Mouse (Mus musculus) hindbrain, embryonic 13.5 days (tissue): ENCODE data around the gene Sesn2. TPM values are rescaled to one million over a fixed set of nuclear protein-coding genes. Genes with fewer than 3 reads are reported as not detected.

Experiments
- ATAC-seq: fragments of 200-750 bp; cut with Nextera tagmentation; 2 replicates; pipeline ENCODE4 v1.8.0; 2017; ENCODE audit warnings: moderate TSS enrichment; ENCODE audit not compliant: low FRiP score
- H3K27ac ChIP-seq: fragments of 300-500 bp; sonication (generic); 2 replicates; pipeline ENCODE4 v1.5.1; 2015; ENCODE audit warnings: inconsistent platforms, mild to moderate bottlenecking, moderate library complexity
- H3K27me3 ChIP-seq: fragments of 300-500 bp; sonication (generic); 2 replicates; pipeline ENCODE4 v1.6.1; 2015; ENCODE audit warnings: mild to moderate bottlenecking, inconsistent platforms
- H3K36me3 ChIP-seq: fragments of 300-500 bp; sonication (generic); 2 replicates; pipeline ENCODE4 v1.6.1; 2015; ENCODE audit warnings: mild to moderate bottlenecking, inconsistent platforms
- H3K4me1 ChIP-seq: fragments of 300-500 bp; sonication (generic); replicated peaks from 2 replicates; pipeline ENCODE4 v1.6.1; 2015; ENCODE audit warnings: inconsistent platforms
- H3K4me2 ChIP-seq: fragments of 300-500 bp; sonication (generic); 2 replicates; pipeline ENCODE4 v1.6.1; 2015; ENCODE audit warnings: inconsistent platforms, mild to moderate bottlenecking, moderate library complexity
- H3K4me3 ChIP-seq: fragments of 300-500 bp; sonication (generic); 2 replicates; pipeline ENCODE4 v1.5.1; 2015; ENCODE audit warnings: mild to moderate bottlenecking, inconsistent platforms
- H3K9ac ChIP-seq: fragments of 300-500 bp; sonication (generic); 2 replicates; pipeline ENCODE4 v1.6.1; 2015; ENCODE audit warnings: mild to moderate bottlenecking, inconsistent platforms
- H3K9me3 ChIP-seq: fragments of 300-500 bp; sonication (generic); 2 replicates; pipeline ENCODE4 v1.6.1; 2016; ENCODE audit warnings: inconsistent platforms
- WGBS: fragments of 180-500 bp; shearing (Covaris S2); methylation state at CpG from one replicate; pipeline ENCODE4 v1.1.7; 2015; 5-methylcytosine and 5-hydroxymethylcytosine counted together
- polyA plus RNA-seq: library from polyadenylated mRNA; unstranded; fragments of >200 nt; fragmentation: Nextera tagmentation; extraction: Ambion mirVana; gene quantifications from 2 replicates; pipeline ENCODE4 v1.2.1, GENCODE M21; 2015

Gene Sesn2
- polyA plus RNA-seq, 1 experiment from 2014 or later: 8.1 TPM

- ATAC-seq: peak; percentile 44
- peak overlapping the region; percentile 40; the same call in 1 of the 2 replicates for H3K27ac ChIP-seq
- WGBS: 0% methylated on average over 5 of the region's 5 CpGs
Measured at GRCm38 (mm10) chr4:132464255-132464613, 46.1 kb downstream of the Sesn2 start.

GRCm38 (mm10) chr4:132463430-132464254 is 46.7 kb downstream of the Sesn2 start, which contains the start of gene Med18:
Med18 (minus strand) TSS chr4:132463921.
- Histone ChIP-seq H3K4me2 (peak within 1 kb of the TSS; percentile 91), H3K4me3 (peak within 1 kb of the TSS; percentile 89), H3K27ac (peak within 1 kb of the TSS; percentile 40), H3K27me3 (no peaks in the 10 kb centered on the region), H3K9me3 (no peaks in the 10 kb centered on the region), H3K36me3 (peaks cover 21% of the 10 kb centered on the region), H3K9ac (peak within 1 kb of the TSS; percentile 84), H3K4me1 (peaks cover 25% of the 10 kb centered on the region)
- WGBS: under 1% methylated on average over 44 of the region's 44 CpGs
- peak; percentile 96 for ATAC-seq

More at GRCm38 (mm10) chr4:132464255-132464613, 46.1 kb downstream of the Sesn2 start:
- Histone ChIP-seq H3K9ac (peak overlapping the region; percentile 84), H3K4me2 (peak overlapping the region; percentile 91), H3K4me3 (peak overlapping the region; percentile 89), H3K27me3 (no peaks in the 10 kb centered on the region), H3K36me3 (peaks cover 18% of the 10 kb centered on the region), H3K9me3 (no peaks in the 10 kb centered on the region), H3K4me1 (peaks cover 25% of the 10 kb centered on the region)

DNA sequence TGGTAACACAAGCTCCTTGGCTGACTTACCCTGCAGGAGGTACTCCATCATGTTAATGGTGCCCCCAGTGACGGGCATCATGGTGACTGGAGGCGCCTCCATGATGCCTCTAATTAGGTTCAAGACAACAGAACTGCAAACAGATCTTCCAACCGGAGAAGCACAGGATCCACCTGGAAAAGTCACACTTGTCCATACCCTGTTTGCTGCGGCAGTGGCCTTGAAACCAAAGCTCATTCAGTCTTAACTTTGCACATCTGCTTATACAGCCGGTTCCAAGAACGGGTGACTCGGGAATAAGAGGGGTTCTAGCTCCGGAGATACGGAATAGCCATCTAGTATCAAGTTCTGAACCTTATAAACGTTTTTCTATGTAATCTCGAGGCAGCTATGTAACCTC is 47.5 kb downstream of the Sesn2 start:
- Histone ChIP-seq H3K9me3 (no peaks in the 10 kb centered on the region), H3K4me2 (peak overlapping the region; percentile 91), H3K36me3 (peaks cover 28% of the 10 kb centered on the region), H3K9ac (peak overlapping the region; percentile 84), H3K27ac (no peak overlapping the region), H3K4me1 (peaks cover 25% of the 10 kb centered on the region), H3K4me3 (peak overlapping the region; percentile 89), H3K27me3 (no peaks in the 10 kb centered on the region)
- ATAC-seq: no peak
- WGBS: 18% methylated on average over 11 of the region's 11 CpGs

- Histone ChIP-seq H3K27me3 (no peaks in the 10 kb centered on the region), H3K27ac (no peak overlapping the region), H3K9me3 (no peaks in the 10 kb centered on the region), H3K36me3 (peaks cover 38% of the 10 kb centered on the region), H3K4me3 (no peak overlapping the region), H3K4me2 (no peak overlapping the region), H3K4me1 (peaks cover 25% of the 10 kb centered on the region), H3K9ac (no peak overlapping the region)
- WGBS: 86% methylated on average over 8 of the region's 8 CpGs
- no peak for ATAC-seq
Measured at GRCm38 (mm10) chr4:132460225-132460624, 50.1 kb downstream of the Sesn2 start.

GRCm38 (mm10) chr4:132455561-132455960 is 54.7 kb downstream of the Sesn2 start:
- Histone ChIP-seq H3K27me3 (no peaks in the 10 kb centered on the region), H3K9me3 (no peaks in the 10 kb centered on the region), H3K4me2 (no peak overlapping the region), H3K4me1 (no peaks in the 10 kb centered on the region), H3K9ac (no peak overlapping the region), H3K27ac (no peak overlapping the region), H3K36me3 (peaks cover 33% of the 10 kb centered on the region), H3K4me3 (no peak overlapping the region)
- 94% methylated on average over 6 of the region's 6 CpGs for WGBS
- ATAC-seq: no peak

- no peaks in the 10 kb centered on the region for H3K27me3 ChIP-seq
- H3K36me3 ChIP-seq: peaks cover 29% of the 10 kb centered on the region
- H3K9me3 ChIP-seq: no peaks in the 10 kb centered on the region
- H3K4me1 ChIP-seq: no peaks in the 10 kb centered on the region
- no peak overlapping the region for H3K9ac ChIP-seq
- ATAC-seq: no peak
- WGBS: 91% methylated on average over 3 of the region's 3 CpGs
- H3K4me3 ChIP-seq: no peak overlapping the region
- H3K27ac ChIP-seq: no peak overlapping the region
- no peak overlapping the region for H3K4me2 ChIP-seq
Measured at GRCm38 (mm10) chr4:132455146-132455545, 55.2 kb downstream of the Sesn2 start.

DNA sequence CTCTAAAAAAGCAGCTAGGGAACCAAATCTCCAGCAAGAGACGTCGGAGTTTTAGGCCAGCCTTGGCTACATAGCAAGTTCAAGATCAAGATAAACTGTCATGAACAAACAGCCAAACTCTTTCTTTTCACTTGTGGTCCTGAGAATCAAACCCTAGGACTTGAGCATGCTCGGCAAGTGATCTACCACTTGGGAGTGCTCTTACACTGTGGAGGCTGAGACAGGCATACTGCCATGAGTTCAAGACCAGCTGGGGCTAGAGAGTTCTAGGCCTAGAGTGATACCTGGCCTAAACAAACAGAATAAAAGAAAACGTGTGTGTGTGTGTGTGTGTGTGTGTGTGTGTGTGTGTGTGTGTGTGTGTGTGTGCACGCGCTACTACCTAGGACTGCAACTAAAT is 56.1 kb downstream of the Sesn2 start:
- Histone ChIP-seq H3K4me3 (no peak overlapping the region), H3K4me1 (no peaks in the 10 kb centered on the region)

GRCm38 (mm10) chr4:132449778-132450177 is 60.5 kb downstream of the Sesn2 start:
- Histone ChIP-seq H3K27ac (no peak overlapping the region), H3K27me3 (no peaks in the 10 kb centered on the region), H3K9ac (no peak overlapping the region), H3K4me1 (no peaks in the 10 kb centered on the region), H3K4me2 (no peak overlapping the region), H3K4me3 (no peak overlapping the region), H3K36me3 (no peaks in the 10 kb centered on the region), H3K9me3 (no peaks in the 10 kb centered on the region)
- ATAC-seq: no peak
- WGBS: 89% methylated on average over 3 of the region's 3 CpGs

More for the DNA sequence above, 56.1 kb downstream of the Sesn2 start:
- no peaks in the 10 kb centered on the region for H3K27me3 ChIP-seq
- no peak for ATAC-seq
- 85% methylated on average over 6 of the region's 6 CpGs for WGBS
- no peak overlapping the region for H3K9ac ChIP-seq
- peaks cover 19% of the 10 kb centered on the region for H3K36me3 ChIP-seq
- H3K9me3 ChIP-seq: no peaks in the 10 kb centered on the region
- no peak overlapping the region for H3K4me2 ChIP-seq
- no peak overlapping the region for H3K27ac ChIP-seq

DNA sequence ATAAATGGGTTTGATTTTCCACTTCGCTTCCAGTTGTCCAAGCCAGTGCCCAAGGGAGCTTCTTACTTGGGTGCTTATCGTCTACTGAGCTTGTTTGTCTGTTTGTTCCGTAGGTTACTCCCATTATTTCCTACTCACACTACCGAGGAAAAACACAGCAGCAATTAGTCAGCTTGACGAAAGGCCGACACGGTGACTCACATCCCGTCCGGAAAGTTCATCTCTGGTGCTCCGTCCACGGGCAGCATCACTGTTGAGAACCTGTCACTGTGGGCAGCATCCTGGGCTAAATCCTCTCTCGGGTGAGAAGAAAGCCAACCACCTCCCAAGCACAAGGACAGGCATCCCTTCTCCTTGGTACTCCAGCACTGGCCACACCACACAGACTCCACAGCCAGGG is 64.2 kb downstream of the Sesn2 start:
- no peak overlapping the region for H3K27ac ChIP-seq
- H3K9me3 ChIP-seq: no peaks in the 10 kb centered on the region
- H3K36me3 ChIP-seq: no peaks in the 10 kb centered on the region
- WGBS: 84% methylated on average over 12 of the region's 12 CpGs
- H3K4me1 ChIP-seq: no peaks in the 10 kb centered on the region
- no peaks in the 10 kb centered on the region for H3K27me3 ChIP-seq
- no peak overlapping the region for H3K9ac ChIP-seq
- no peak overlapping the region for H3K4me2 ChIP-seq
- ATAC-seq: no peak
- no peak overlapping the region for H3K4me3 ChIP-seq

- Histone ChIP-seq H3K9me3 (no peaks in the 10 kb centered on the region), H3K9ac (no peak overlapping the region), H3K4me3 (no peak overlapping the region), H3K27ac (no peak overlapping the region), H3K4me1 (no peaks in the 10 kb centered on the region), H3K27me3 (no peaks in the 10 kb centered on the region), H3K36me3 (no peaks in the 10 kb centered on the region), H3K4me2 (no peak overlapping the region)
- WGBS: 88% methylated on average over 8 of the region's 8 CpGs
- no peak for ATAC-seq
Measured at GRCm38 (mm10) chr4:132444516-132444915, 65.8 kb downstream of the Sesn2 start.

Other genes starting within 250 kb of the Sesn2 start
- 47.1 and 48.7 TPM in 2 replicates for gene Gmeb1, start 248.9 kb downstream of the Sesn2 start, polyA plus RNA-seq
- 44.6 and 49.0 TPM in 2 replicates for gene Taf12, start 236.1 kb downstream of the Sesn2 start, polyA plus RNA-seq
- gene Rab42, start 207.1 kb downstream of the Sesn2 start, polyA plus RNA-seq: 0.80 and 0.84 TPM in 2 replicates
- gene Trnau1ap, start 181.0 kb downstream of the Sesn2 start, polyA plus RNA-seq: 75.7 and 80.9 TPM in 2 replicates
- gene Rcc1, start 156.9 kb downstream of the Sesn2 start, polyA plus RNA-seq: 37.2 and 42.1 TPM in 2 replicates
- 10.5 and 11.5 TPM in 2 replicates for gene Phactr4, start 88.0 kb downstream of the Sesn2 start, polyA plus RNA-seq
- 18.5 and 20.6 TPM in 2 replicates for gene Med18, start 46.6 kb downstream of the Sesn2 start, polyA plus RNA-seq
- 1,428 and 1,433 TPM in 2 replicates for gene Atpif1, start 23.2 kb upstream of the Sesn2 start, polyA plus RNA-seq
- 154 and 156 TPM in 2 replicates for gene Dnajc8, start 25.0 kb upstream of the Sesn2 start, polyA plus RNA-seq
- 0.82 and 0.83 TPM in 2 replicates for gene Ptafr, start 53.6 kb upstream of the Sesn2 start, polyA plus RNA-seq
- 17.0 and 17.1 TPM in 2 replicates for gene Eya3, start 128.5 kb upstream of the Sesn2 start, polyA plus RNA-seq
- gene Xkr8, start 222.0 kb upstream of the Sesn2 start, polyA plus RNA-seq: 5.0 and 6.1 TPM in 2 replicates
- 0.71 and 0.82 TPM in 2 replicates for gene Smpdl3b, start 246.8 kb upstream of the Sesn2 start, polyA plus RNA-seq